Mouse (Mus musculus) E14TG2a.4 (cell line): ENCODE data around the gene Galnt16.

Source experiments
- CTCF ChIP-seq: conservative IDR thresholded peaks from 2 replicates; pipeline ENCODE4 v1.5.1; 2014; ENCODE audit warnings: low read length
- NANOG ChIP-seq: IDR thresholded peaks from 2 replicates; pipeline ENCODE4 v1.6.1; 2014; ENCODE audit warnings: borderline replicate concordance, low read length, mixed read lengths

DNA sequence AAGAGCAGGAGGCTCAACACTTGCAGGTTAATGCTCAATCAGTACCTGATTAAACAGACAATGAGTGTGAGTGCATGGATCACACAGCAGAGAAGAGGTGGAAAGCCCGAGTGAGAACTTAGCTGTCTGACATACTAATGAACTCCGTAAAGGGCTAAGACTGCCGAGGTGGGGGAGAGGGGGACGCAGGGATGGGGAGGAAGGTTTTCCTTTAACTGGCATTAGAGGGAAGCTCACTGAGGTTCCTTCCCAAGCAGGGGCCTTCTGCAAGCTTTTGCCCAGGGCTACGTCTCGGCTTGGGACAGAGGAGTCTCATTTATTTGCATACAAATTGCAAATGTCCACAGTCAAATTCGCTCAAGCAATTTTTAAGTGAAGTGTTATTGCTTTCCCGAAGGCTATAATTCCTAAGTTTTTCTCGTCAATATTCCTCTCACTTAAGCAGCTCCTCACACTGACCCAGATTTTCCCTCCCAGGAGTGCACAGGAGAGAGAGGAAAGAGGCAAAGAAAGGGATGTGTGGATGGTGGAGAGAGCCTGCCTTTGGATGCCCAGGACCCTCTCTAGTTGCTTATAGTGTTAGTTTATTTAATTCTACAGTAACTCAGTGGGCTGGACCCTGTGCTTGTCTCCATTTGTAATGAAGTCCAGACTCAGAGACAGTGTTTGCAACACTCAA, 94.2 kb downstream of the Galnt16 start:
- TF ChIP-seq CTCF: no peak
- no peak for TF ChIP-seq NANOG
